Mouse (Mus musculus) heart, embryonic 15.5 days (tissue): ENCODE data around the gene Cideb. TPM values are rescaled to one million over a fixed set of nuclear protein-coding genes. Genes with fewer than 3 reads are reported as not detected.

ENCODE experiments used
- ATAC-seq: fragments of 200-750 bp; cut with Nextera tagmentation; replicated peaks from 2 replicates; pipeline ENCODE4 v1.8.0; 2017; ENCODE audit warnings: low read depth, moderate TSS enrichment; ENCODE audit not compliant: insufficient number of reproducible peaks, insufficient read depth, low FRiP score
- H3K27ac ChIP-seq: fragments of 300-500 bp; sonication (generic); 2 replicates; pipeline ENCODE4 v1.5.1; 2015; ENCODE audit warnings: mild to moderate bottlenecking, inconsistent platforms
- H3K27me3 ChIP-seq: fragments of 300-500 bp; sonication (generic); 2 replicates; pipeline ENCODE4 v1.6.1; 2015; ENCODE audit warnings: inconsistent platforms
- H3K36me3 ChIP-seq: fragments of 300-500 bp; sonication (generic); 2 replicates; pipeline ENCODE4 v1.6.1; 2015; ENCODE audit warnings: mild to moderate bottlenecking, inconsistent platforms
- H3K4me1 ChIP-seq: fragments of 300-500 bp; sonication (generic); replicated peaks from 2 replicates; pipeline ENCODE4 v1.6.1; 2015; ENCODE audit warnings: inconsistent platforms
- H3K4me2 ChIP-seq: fragments of 300-500 bp; sonication (generic); 2 replicates; pipeline ENCODE4 v1.6.1; 2015; ENCODE audit warnings: inconsistent platforms, mild to moderate bottlenecking, moderate library complexity
- H3K4me3 ChIP-seq: fragments of 300-500 bp; sonication (generic); 2 replicates; pipeline ENCODE4 v1.5.1; 2015; ENCODE audit warnings: mild to moderate bottlenecking, inconsistent platforms
- H3K9ac ChIP-seq: fragments of 300-500 bp; sonication (generic); 2 replicates; pipeline ENCODE4 v1.6.1; 2015; ENCODE audit warnings: mild to moderate bottlenecking, inconsistent platforms
- H3K9me3 ChIP-seq: fragments of 300-500 bp; sonication (generic); replicated peaks from 2 replicates; pipeline ENCODE4 v1.6.1; 2016; ENCODE audit warnings: inconsistent platforms
- WGBS: fragments of 180-500 bp; shearing (Covaris S2); methylation state at CpG from one replicate; pipeline ENCODE4 v1.1.7; 2015; ENCODE audit warnings: mixed read lengths; 5-methylcytosine and 5-hydroxymethylcytosine counted together
- polyA plus RNA-seq: library from polyadenylated mRNA; unstranded; fragments of >200 nt; fragmentation: Nextera tagmentation; extraction: Ambion mirVana; gene quantifications from 2 replicates; pipeline ENCODE4 v1.2.1, GENCODE M21; 2015

Gene Cideb
- polyA plus RNA-seq, 1 experiment from 2014 or later: 1.2 TPM

DNA sequence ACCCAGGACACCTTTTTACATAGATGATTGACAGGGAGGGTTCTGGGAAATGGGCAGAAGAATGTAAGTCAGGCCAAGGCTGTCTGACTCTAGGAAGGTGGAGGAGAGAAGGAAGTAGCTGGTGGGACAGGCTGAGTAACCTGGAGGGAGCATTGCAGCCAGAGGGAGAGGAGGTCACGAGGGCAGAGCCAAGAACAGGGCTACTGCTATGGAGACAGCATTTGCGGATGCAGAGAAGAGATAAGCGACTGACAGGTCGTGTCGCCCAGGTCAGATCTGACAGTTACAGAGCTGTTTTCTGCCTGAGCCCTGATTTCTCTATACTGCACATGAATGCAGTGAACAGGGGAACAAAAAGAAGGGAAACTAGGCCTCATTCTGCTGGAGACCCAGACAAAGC is 50.9 kb downstream of the Cideb start:
- Histone ChIP-seq H3K4me2 (no peak overlapping the region), H3K4me1 (no peaks in the 10 kb centered on the region), H3K4me3 (no peak overlapping the region), H3K9me3 (no peaks in the 10 kb centered on the region), H3K9ac (no peak overlapping the region), H3K27ac (no peak overlapping the region), H3K36me3 (no peaks in the 10 kb centered on the region), H3K27me3 (peaks cover 13% of the 10 kb centered on the region)
- WGBS: 58% methylated on average over 5 of the region's 5 CpGs
- no peak for ATAC-seq

DNA sequence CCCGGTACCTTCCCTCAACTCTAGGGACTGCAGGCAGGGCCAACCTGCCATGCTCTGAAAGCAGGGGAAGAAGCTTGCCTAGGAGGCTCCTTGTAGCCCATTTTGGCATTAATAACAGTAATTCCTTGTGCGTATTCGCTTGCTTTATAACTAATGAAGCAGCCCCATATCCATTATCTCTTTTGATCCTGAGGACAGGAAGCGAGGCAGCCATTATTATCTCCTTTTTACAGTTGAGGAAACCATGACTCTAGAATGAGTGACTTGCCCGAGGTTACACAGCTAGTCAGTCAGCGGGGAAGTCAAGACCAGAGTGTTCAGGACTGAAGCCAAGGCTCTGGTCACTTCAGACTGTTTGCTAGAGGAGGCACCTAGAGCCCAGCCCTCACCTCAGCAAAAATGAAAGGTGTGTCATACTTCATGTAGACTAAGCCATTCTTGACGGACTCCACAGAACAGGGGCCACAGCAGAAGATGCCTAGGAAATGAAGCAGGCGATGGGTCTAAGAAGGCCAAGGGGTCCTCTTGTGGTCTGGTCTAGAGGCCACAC is 52.1 kb downstream of the Cideb start:
- Histone ChIP-seq H3K36me3 (no peaks in the 10 kb centered on the region), H3K27me3 (peaks cover 2% of the 10 kb centered on the region; the same call in 1 of the 2 replicates), H3K9ac (no peak overlapping the region), H3K9me3 (no peaks in the 10 kb centered on the region), H3K4me3 (no peak overlapping the region), H3K27ac (no peak overlapping the region), H3K4me1 (no peaks in the 10 kb centered on the region), H3K4me2 (no peak overlapping the region)
- WGBS: 74% methylated on average over 8 of the region's 8 CpGs
- no peak for ATAC-seq

Other genes with a start within 250 kb of the Cideb start
- 0.30 and 0.34 TPM in 2 replicates for gene Cpne6, start 248.0 kb downstream of the Cideb start, polyA plus RNA-seq
- not detected in 2 replicates for gene Nrl, start 233.5 kb downstream of the Cideb start, polyA plus RNA-seq
- 34.2 and 42.5 TPM in 2 replicates for gene Pck2, start 218.2 kb downstream of the Cideb start, polyA plus RNA-seq
- gene Dcaf11, start 198.5 kb downstream of the Cideb start, polyA plus RNA-seq: 66.2 and 70.2 TPM in 2 replicates
- gene A730061H03Rik, start 198.1 kb downstream of the Cideb start, polyA plus RNA-seq: 0.82 TPM in 1 of 2 replicates, not detected in the other
- 80.5 and 81.7 TPM in 2 replicates for gene Fitm1, start 182.8 kb downstream of the Cideb start, polyA plus RNA-seq
- gene Psme1, start 180.3 kb downstream of the Cideb start, polyA plus RNA-seq: 206 and 216 TPM in 2 replicates
- 21.2 and 21.6 TPM in 2 replicates for gene Emc9, start 173.2 kb downstream of the Cideb start, polyA plus RNA-seq
- 203 and 215 TPM in 2 replicates for gene Psme2, start 167.3 kb downstream of the Cideb start, polyA plus RNA-seq
- 15.8 and 17.4 TPM in 2 replicates for gene Rnf31, start 166.8 kb downstream of the Cideb start, polyA plus RNA-seq
- 9.1 and 13.7 TPM in 2 replicates for gene Irf9, start 154.9 kb downstream of the Cideb start, polyA plus RNA-seq
- gene Rec8, start 140.4 kb downstream of the Cideb start, polyA plus RNA-seq: 6.9 and 7.1 TPM in 2 replicates
- 45.0 and 66.7 TPM in 2 replicates for gene Ipo4, start 122.5 kb downstream of the Cideb start, polyA plus RNA-seq
- 0.74 and 2.1 TPM in 2 replicates for gene Gm49378, start 120.6 kb downstream of the Cideb start, polyA plus RNA-seq
- gene Tm9sf1, start 114.7 kb downstream of the Cideb start, polyA plus RNA-seq: 76.8 and 91.2 TPM in 2 replicates
- 0.31 and 0.36 TPM in 2 replicates for gene Tssk4, start 108.3 kb downstream of the Cideb start, polyA plus RNA-seq
- gene Mdp1, start 98.0 kb downstream of the Cideb start, polyA plus RNA-seq: 84.5 and 90.0 TPM in 2 replicates
- gene Gmpr2, start 86.5 kb downstream of the Cideb start, polyA plus RNA-seq: 36.0 and 42.3 TPM in 2 replicates
- gene Nedd8, start 86.3 kb downstream of the Cideb start, polyA plus RNA-seq: 448 and 462 TPM in 2 replicates
- 26.1 and 29.2 TPM in 2 replicates for gene Tinf2, start 76.6 kb downstream of the Cideb start, polyA plus RNA-seq
- gene Tgm1, start 44.5 kb downstream of the Cideb start, polyA plus RNA-seq: 0.20 and 0.60 TPM in 2 replicates
- gene Rabggta, start 36.2 kb downstream of the Cideb start, polyA plus RNA-seq: 20.7 and 23.8 TPM in 2 replicates
- 64.0 and 65.7 TPM in 2 replicates for gene Dhrs1, start 12.8 kb downstream of the Cideb start, polyA plus RNA-seq
- 17.9 and 24.4 TPM in 2 replicates for gene Nop9, start 12.8 kb downstream of the Cideb start, polyA plus RNA-seq
- 0.15 and 0.25 TPM in 2 replicates for gene Ltb4r2, start 3.0 kb upstream of the Cideb start, polyA plus RNA-seq
- gene Ltb4r1, start 7.5 kb upstream of the Cideb start, polyA plus RNA-seq: 0.65 and 0.66 TPM in 2 replicates
- gene Adcy4, start 25.6 kb upstream of the Cideb start, polyA plus RNA-seq: 14.9 and 18.0 TPM in 2 replicates
- 12.6 and 20.7 TPM in 2 replicates for gene Ripk3, start 30.4 kb upstream of the Cideb start, polyA plus RNA-seq
- 10.8 and 15.8 TPM in 2 replicates for gene Nfatc4, start 64.7 kb upstream of the Cideb start, polyA plus RNA-seq
- 12.7 and 15.0 TPM in 2 replicates for gene Nynrin, start 95.6 kb upstream of the Cideb start, polyA plus RNA-seq
- gene Cbln3, start 125.9 kb upstream of the Cideb start, polyA plus RNA-seq: 0.36 and 0.50 TPM in 2 replicates
- gene Khnyn, start 126.5 kb upstream of the Cideb start, polyA plus RNA-seq: 9.2 and 12.6 TPM in 2 replicates
- gene Sdr39u1, start 141.8 kb upstream of the Cideb start, polyA plus RNA-seq: 45.3 and 60.8 TPM in 2 replicates
- gene Cma1, start 186.2 kb upstream of the Cideb start, polyA plus RNA-seq: 8.9 and 9.6 TPM in 2 replicates
- not detected in 2 replicates for gene Cma2, start 192.5 kb upstream of the Cideb start, polyA plus RNA-seq